Mouse (Mus musculus) forebrain, embryonic 16.5 days (tissue): ENCODE data around the gene Ilf2. TPM values are rescaled to one million over a fixed set of nuclear protein-coding genes. Genes with fewer than 3 reads are reported as not detected.

Source experiments
- ATAC-seq: fragments of 200-750 bp; cut with Nextera tagmentation; 2 replicates; pipeline ENCODE4 v1.8.0; 2017; ENCODE audit warnings: mild to moderate bottlenecking, moderate library complexity
- H3K27ac ChIP-seq: fragments of 300-500 bp; sonication (generic); 2 replicates; pipeline ENCODE4 v1.5.1; 2014; ENCODE audit warnings: low read length, control low read depth
- H3K27me3 ChIP-seq: fragments of 300-500 bp; sonication (generic); replicated peaks from 2 replicates; pipeline ENCODE4 v1.6.1; 2014; ENCODE audit warnings: low read length; ENCODE audit not compliant: control insufficient read depth, insufficient read depth
- H3K36me3 ChIP-seq: fragments of 300-500 bp; sonication (generic); 2 replicates; pipeline ENCODE4 v1.6.1; 2014; ENCODE audit not compliant: control insufficient read depth, insufficient read depth
- H3K4me1 ChIP-seq: fragments of 300-500 bp; sonication (generic); replicated peaks from 2 replicates; pipeline ENCODE4 v1.6.1; 2014; ENCODE audit warnings: low read length; ENCODE audit not compliant: control insufficient read depth, insufficient read depth
- H3K4me2 ChIP-seq: fragments of 300-500 bp; sonication (generic); 2 replicates; pipeline ENCODE4 v1.6.1; 2014; ENCODE audit warnings: mild to moderate bottlenecking, low read length, control low read depth
- H3K4me3 ChIP-seq: fragments of 300-500 bp; sonication (generic); replicated peaks from 2 replicates; pipeline ENCODE4 v1.5.1; 2014; ENCODE audit warnings: mild to moderate bottlenecking, low read length, control low read depth
- H3K9ac ChIP-seq: fragments of 300-500 bp; sonication (generic); replicated peaks from 2 replicates; pipeline ENCODE4 v1.6.1; 2014; ENCODE audit warnings: low read depth, low read length, control low read depth
- H3K9me3 ChIP-seq: fragments of 300-500 bp; sonication (generic); 2 replicates; pipeline ENCODE4 v1.6.1; 2016; ENCODE audit warnings: low read length; ENCODE audit not compliant: control insufficient read depth
- WGBS: fragments of 180-500 bp; shearing (Covaris S2); extraction: QIAGEN DNeasy Blood & Tissue Kit; methylation state at CpG from one replicate; pipeline ENCODE4 v1.1.7; 2014; 5-methylcytosine and 5-hydroxymethylcytosine counted together
- polyA plus RNA-seq: library from polyadenylated mRNA; unstranded; fragments of >200 nt; fragmentation: Nextera tagmentation; extraction: Ambion mirVana; gene quantifications from 2 replicates; pipeline ENCODE4 v1.2.1, GENCODE M21; 2015

The Ilf2 gene
- polyA plus RNA-seq, 1 experiment from 2014 or later, result 331 TPM

DNA sequence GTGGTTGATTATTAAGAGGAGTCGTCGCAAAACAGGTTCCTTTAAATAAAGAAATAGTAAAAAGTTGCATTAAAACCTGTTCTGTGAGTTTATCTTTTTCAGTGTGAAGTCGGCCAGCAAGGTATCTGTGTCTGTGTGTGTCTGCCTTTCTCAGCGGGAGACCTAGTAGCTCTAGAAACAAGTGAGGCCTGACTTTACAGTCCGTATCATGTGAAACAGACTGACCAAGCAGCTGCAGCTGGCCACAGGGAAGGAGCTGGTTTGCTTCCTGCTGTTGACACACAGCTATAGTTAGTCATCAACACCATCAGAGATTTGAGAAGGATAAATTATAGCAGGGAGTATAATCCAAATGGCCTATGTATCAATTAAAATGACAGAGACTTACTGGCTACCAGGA lies 55.8 kb downstream of the Ilf2 start:
- 80% methylated on average over 5 of the region's 5 CpGs for WGBS

DNA sequence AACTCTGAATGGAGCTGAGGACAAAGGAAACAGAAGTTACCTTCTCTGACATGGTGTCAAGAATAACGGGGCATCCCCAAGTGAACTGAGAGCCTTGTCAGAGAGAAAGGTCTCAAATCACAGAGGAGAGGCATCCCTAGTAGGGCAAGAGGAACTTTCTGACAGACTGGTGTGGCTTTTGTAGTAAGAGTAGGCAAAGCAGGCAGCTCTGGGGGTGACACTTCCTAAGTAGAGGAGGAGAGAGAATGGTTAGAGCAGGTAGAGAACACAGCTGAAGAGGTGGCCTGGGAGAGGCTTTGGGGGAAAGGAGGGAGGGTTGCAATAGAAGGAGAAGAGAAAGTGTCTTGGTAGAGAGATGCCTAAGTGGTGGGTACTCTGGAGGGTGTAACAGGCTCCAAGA lies 59.5 kb downstream of the Ilf2 start:
- H3K9ac ChIP-seq, result no peak overlapping the region
- H3K4me2 ChIP-seq, result no peak overlapping the region
- H3K4me3 ChIP-seq, result no peak overlapping the region
- no peaks in the 10 kb centered on the region for H3K4me1 ChIP-seq
- no peaks in the 10 kb centered on the region for H3K27me3 ChIP-seq
- H3K27ac ChIP-seq, result no peak overlapping the region
- no peaks in the 10 kb centered on the region for H3K36me3 ChIP-seq
- no peaks in the 10 kb centered on the region for H3K9me3 ChIP-seq
- ATAC-seq, result no peak
- 71% methylated on average over 1 of the region's 1 CpGs for WGBS

More for the DNA sequence above, 55.8 kb downstream of the Ilf2 start:
- Histone ChIP-seq H3K4me2 (no peak overlapping the region), H3K27me3 (no peaks in the 10 kb centered on the region), H3K27ac (no peak overlapping the region), H3K9me3 (no peaks in the 10 kb centered on the region), H3K9ac (no peak overlapping the region), H3K4me1 (no peaks in the 10 kb centered on the region), H3K36me3 (no peaks in the 10 kb centered on the region), H3K4me3 (no peak overlapping the region)
- ATAC-seq, result no peak

DNA sequence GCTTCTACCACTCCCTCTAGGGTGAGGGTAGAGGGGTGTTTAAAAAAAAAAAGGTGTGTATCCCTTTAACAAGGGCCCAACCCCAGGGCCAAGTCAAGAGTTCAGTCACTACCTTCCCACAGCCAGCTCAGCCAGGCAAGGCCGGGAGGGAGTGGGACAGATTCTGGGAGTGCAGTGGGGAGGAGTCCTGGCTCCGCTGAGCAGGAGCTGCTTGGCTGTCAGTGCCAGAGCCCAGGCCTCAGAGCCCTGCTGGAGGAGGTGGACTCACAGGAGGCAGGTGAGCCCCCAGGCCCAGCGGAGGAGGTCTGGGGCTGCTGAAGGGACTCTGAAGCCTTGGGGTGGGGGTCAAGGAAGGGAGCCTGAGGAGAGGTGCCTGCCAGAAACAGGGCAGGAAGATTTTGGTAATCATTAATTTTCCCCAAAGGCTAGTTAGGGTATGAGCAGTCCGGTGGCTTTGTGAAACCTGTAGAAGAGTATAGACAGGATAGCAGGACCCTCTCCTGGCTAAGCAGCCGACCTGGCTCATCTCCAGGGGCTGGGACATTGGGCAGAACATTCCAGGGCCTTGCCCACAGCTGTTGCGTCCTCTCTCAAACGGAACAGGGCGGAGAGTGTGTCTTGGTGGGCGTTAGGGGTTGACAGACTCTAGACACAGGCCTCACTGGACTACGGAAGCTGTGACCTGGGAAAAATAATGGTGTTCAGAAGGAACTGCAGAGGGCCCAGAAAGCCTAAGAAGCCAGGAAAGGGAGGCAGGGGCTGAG lies 61.4 kb downstream of the Ilf2 start, which contains the start of gene S100a16:
Gene S100a16, plus strand, starts transcription at position 114 of the 764 bp plus-strand sequence.
- Histone ChIP-seq H3K4me3 (no peak within 1 kb of the TSS), H3K27me3 (no peaks in the 10 kb centered on the region), H3K36me3 (no peaks in the 10 kb centered on the region), H3K9me3 (no peaks in the 10 kb centered on the region), H3K9ac (no peak within 1 kb of the TSS), H3K4me1 (peaks cover 6% of the 10 kb centered on the region), H3K27ac (no peak within 1 kb of the TSS), H3K4me2 (no peak within 1 kb of the TSS)
- WGBS, result 49% methylated on average over 10 of the region's 10 CpGs
- ATAC-seq, result 0 out of 2 replicates have a peak, but pooled peaks have one; percentile 23

DNA sequence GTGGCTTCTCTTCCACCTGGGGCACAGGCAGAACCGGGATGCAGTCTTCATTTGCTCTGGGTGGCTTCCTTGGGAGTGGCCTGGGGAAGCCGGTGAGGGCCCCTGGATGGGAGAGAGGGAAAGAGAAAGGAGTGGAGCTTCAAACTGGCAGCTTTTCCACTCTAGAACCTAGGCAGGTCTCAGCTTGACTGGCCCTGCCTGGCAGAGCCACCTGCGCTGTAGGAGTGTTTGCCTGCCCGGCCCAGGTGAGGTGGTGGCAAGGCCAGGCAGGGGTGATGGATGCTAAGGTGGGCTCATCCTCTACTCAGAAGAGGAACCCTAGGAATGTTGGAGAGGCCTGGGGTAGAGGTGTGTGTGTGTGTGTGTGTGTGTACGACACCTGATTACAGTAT lies 62.0 kb downstream of the Ilf2 start:
- H3K4me2 ChIP-seq, result no peak overlapping the region
- no peak overlapping the region for H3K4me3 ChIP-seq
- H3K36me3 ChIP-seq, result no peaks in the 10 kb centered on the region
- ATAC-seq, result no peak
- no peaks in the 10 kb centered on the region for H3K9me3 ChIP-seq
- H3K9ac ChIP-seq, result no peak overlapping the region
- peaks cover 6% of the 10 kb centered on the region for H3K4me1 ChIP-seq
- H3K27ac ChIP-seq, result no peak overlapping the region
- no peaks in the 10 kb centered on the region for H3K27me3 ChIP-seq
- 80% methylated on average over 5 of the region's 5 CpGs for WGBS

Other genes with a start within 250 kb of the Ilf2 start
- gene Jtb, start 244.5 kb upstream of the Ilf2 start, polyA plus RNA-seq, result 106 and 114 TPM in 2 replicates
- 2.7 and 3.3 TPM in 2 replicates for gene Creb3l4, start 232.6 kb upstream of the Ilf2 start, polyA plus RNA-seq
- gene Slc39a1, start 228.0 kb upstream of the Ilf2 start, polyA plus RNA-seq, result 42.5 and 43.1 TPM in 2 replicates
- gene Crtc2, start 222.0 kb upstream of the Ilf2 start, polyA plus RNA-seq, result 18.5 and 23.2 TPM in 2 replicates
- gene Dennd4b, start 210.9 kb upstream of the Ilf2 start, polyA plus RNA-seq, result 5.3 and 6.7 TPM in 2 replicates
- 15.2 and 16.5 TPM in 2 replicates for gene Gatad2b, start 182.9 kb upstream of the Ilf2 start, polyA plus RNA-seq
- gene Slc27a3, start 86.2 kb upstream of the Ilf2 start, polyA plus RNA-seq, result 17.1 and 20.0 TPM in 2 replicates
- 32.2 and 32.3 TPM in 2 replicates for gene Ints3, start 42.5 kb upstream of the Ilf2 start, polyA plus RNA-seq
- gene Npr1, start 10.3 kb upstream of the Ilf2 start, polyA plus RNA-seq, result 2.1 and 2.6 TPM in 2 replicates
- 76.8 and 83.3 TPM in 2 replicates for gene Snapin, start 14.9 kb downstream of the Ilf2 start, polyA plus RNA-seq
- 202 and 220 TPM in 2 replicates for gene Chtop, start 33.4 kb downstream of the Ilf2 start, polyA plus RNA-seq
- gene S100a1, start 38.3 kb downstream of the Ilf2 start, polyA plus RNA-seq, result 11.2 and 14.3 TPM in 2 replicates
- 8.0 and 9.7 TPM in 2 replicates for gene S100a13, start 38.3 kb downstream of the Ilf2 start, polyA plus RNA-seq
- 0.31 TPM in 1 of 2 replicates, not detected in the other for gene S100a14, start 50.7 kb downstream of the Ilf2 start, polyA plus RNA-seq
- 36.2 and 44.2 TPM in 2 replicates for gene S100a16, start 61.1 kb downstream of the Ilf2 start, polyA plus RNA-seq
- 0.07 TPM in 1 of 2 replicates, not detected in the other for gene S100a3, start 84.5 kb downstream of the Ilf2 start, polyA plus RNA-seq
- gene S100a2, start 114.1 kb downstream of the Ilf2 start, polyA plus RNA-seq, result not detected in 2 replicates
- gene Gm42674, start 125.8 kb downstream of the Ilf2 start, polyA plus RNA-seq, result not detected in 2 replicates
- gene S100a4, start 127.6 kb downstream of the Ilf2 start, polyA plus RNA-seq, result 0.65 and 1.3 TPM in 2 replicates
- not detected in 2 replicates for gene S100a5, start 132.4 kb downstream of the Ilf2 start, polyA plus RNA-seq
- 9.5 and 13.3 TPM in 2 replicates for gene S100a6, start 136.8 kb downstream of the Ilf2 start, polyA plus RNA-seq
- gene S100a7a, start 177.9 kb downstream of the Ilf2 start, polyA plus RNA-seq, result not detected in 2 replicates
- gene S100a8, start 192.9 kb downstream of the Ilf2 start, polyA plus RNA-seq, result 1.8 and 5.4 TPM in 2 replicates
- gene S100a9, start 219.6 kb downstream of the Ilf2 start, polyA plus RNA-seq, result 0.77 and 3.4 TPM in 2 replicates